Mouse (Mus musculus): ENCODE results near the gene Prr23a3. TPM values are rescaled to one million over a fixed set of nuclear protein-coding genes. Genes with fewer than 3 reads are reported as not detected.

Gene Prr23a3
- not detected for total RNA-seq (2023)

DNA sequence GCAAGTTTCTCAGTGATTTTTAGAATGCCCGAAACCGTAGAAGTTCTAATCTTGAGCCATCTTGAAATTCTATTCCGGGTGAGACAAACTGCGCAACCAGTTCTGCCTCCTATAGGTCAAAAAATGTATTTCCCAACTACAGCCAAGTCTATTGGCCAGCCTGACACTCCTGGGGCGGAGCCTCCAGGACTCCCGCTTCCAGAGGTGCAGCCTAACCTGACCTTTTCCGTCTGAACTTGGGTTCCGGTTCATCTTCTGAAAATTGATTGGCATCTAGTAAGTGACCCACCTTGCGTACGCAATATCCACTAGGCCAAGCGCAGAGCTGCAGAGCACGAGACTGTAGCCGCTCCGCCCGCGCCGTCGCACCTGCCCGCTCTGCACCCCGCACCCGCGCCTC is at the start of gene Prr23a3:
TSS of gene Prr23a3 (plus strand) at position 197 of the 400 bp plus-strand sequence.

DNA sequence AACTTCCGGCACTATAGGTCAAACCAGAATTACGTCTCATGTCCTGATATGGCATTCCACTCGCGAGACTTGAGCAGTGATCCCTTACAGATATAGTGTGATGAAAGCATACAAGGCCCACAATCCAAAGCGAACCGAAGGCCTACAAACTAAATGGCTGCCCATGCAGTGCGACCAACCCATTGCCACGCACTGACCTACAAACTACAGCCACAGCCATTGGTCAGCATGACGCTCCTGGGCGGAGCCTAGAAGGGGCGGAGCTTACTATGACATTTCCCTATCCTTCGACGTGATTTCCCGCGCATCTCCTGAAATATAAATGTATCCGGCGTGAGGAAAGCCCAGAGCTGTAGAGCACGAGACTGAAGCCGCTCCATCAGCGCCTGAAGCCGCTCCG is 22.4 kb upstream of the Prr23a3 start, which contains the start of gene Prr23a1:
TSS of gene Prr23a1 (plus strand) at position 387 of the 400 bp plus-strand sequence.

DNA sequence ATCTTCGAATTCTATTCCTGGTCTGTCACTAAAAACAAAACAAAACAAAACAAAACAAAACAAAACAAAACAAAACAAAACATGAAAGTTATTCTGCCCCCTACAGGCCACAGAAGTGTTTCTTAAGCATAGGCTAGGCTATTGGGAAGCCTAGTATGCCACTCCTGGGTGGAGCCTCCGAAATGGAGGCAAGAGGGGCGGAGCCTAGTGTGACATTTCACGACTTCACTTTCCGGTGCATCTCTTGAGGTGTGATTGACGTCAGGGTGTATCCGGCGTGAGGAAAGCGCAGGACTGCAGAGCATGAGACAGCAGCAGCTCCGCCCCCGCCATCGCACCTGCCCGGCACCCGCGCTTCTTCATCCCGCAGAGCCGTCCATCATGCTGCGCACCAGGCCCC is 8.4 kb upstream of the Prr23a3 start, which contains the start of gene Prr23a2:
TSS of gene Prr23a2 (plus strand) at position 285 of the 400 bp plus-strand sequence.

DNA sequence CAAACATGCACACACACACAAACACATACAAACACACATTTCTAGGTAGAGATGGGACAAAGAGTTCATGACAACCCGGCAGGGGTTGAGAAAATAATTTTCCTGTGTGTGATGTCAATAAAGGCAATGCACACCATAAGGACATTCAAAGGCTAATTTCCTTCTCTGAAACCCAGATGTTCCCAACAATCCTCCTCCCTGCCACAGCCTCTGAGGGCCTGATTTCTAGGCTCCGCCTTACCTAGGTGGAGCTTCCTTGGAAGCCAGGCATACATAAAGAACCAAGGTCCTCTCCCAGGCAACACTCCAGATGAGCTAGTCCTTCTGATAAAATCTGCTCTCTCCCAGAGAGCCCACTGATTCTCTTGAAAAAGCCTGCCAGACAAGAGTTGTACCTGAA is 38.3 kb downstream of the Prr23a3 start, which contains the start of gene 7420426K07Rik:
TSS of gene 7420426K07Rik (plus strand) at position 301 of the 400 bp plus-strand sequence.

Other genes with a start within 250 kb of the Prr23a3 start
- not detected for gene Prr23a1, start 22.3 kb upstream of the Prr23a3 start, total RNA-seq (2023)
- not detected for gene Prr23a2, start 8.3 kb upstream of the Prr23a3 start, total RNA-seq (2023)
- not detected for gene 7420426K07Rik, start 38.4 kb downstream of the Prr23a3 start, total RNA-seq (2023)
- gene Foxl2, start 90.5 kb downstream of the Prr23a3 start, total RNA-seq (2023): not detected
- 32.7 TPM for gene Faim, start 121.6 kb downstream of the Prr23a3 start, total RNA-seq (2023)
- 0.50 TPM for gene Gm1123, start 170.9 kb downstream of the Prr23a3 start, total RNA-seq (2023)